Mouse (Mus musculus) kidney, adult 2 months (tissue): ENCODE results near the gene Astn1.

Source experiments
- CTCF ChIP-seq: fragments of 200-500 bp; conservative IDR thresholded peaks from 2 replicates; pipeline ENCODE4 v1.5.1; 2011; ENCODE audit warnings: low read depth, mild to moderate bottlenecking, control low read depth, low read length, moderate library complexity, mixed read lengths; ENCODE audit not compliant: insufficient read depth, insufficient read length
- POLR2A ChIP-seq: fragments of 200-500 bp; IDR thresholded peaks from one replicate; pipeline ENCODE4 v1.6.1; 2011; ENCODE audit warnings: low read depth, low read length, control low read depth

DNA sequence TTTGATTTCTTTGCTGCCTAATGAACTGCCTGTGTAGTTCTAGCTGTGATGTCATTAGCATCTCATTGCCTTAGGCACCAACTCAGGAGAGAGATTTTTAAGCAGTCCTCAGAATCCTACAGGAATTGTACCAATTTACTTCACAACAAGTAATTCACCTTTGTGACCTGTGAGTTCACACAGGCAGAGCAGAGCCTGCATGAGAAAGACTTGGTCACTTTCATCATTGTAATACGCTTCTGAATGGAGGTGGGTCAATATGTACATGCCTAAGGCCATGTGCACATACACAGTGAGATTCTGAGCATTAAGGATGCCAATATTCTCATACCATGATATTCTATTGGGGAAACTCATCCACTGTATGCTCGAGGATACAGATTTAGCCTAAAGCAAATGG lies 290.7 kb downstream of the Astn1 start:
- no peak for TF ChIP-seq CTCF
- no peak for TF ChIP-seq POLR2A
